Comparison of ENCODE assay signal across 24 mouse cellular contexts in the genomic region with DNA sequence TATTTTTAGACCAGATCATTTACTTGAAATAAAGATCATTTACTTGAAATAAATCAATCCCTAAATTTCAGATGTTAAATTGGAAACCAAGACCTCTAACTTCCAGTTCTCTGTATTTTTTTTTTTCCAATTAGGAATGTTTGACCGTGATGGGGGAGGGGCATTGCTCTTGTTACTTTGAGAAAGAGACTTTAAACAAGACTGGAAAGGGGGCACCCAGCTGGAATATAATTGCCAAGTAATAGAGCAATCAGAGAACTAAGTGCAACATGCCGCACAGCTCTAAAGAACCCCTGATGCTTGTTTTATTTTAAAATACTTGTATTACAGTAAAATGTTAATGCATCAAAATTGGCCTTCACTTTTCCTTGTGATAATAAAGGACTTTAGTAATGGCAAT. TPM values are rescaled to one million over a fixed set of nuclear protein-coding genes. Genes with fewer than 3 reads are reported as not detected.
"Had no signal": no experiment of that assay in that cellular context is flagged by ENCODE, and none has a peak within 500 bp of the region (broad histone marks: within the 10 kb centered on the region; RNA-seq: fewer than 3 reads in every experiment).

No protein-coding gene starts in this region.

- H3K4me3 ChIP-seq: lung, embryonic 15.5 days; midbrain, embryonic 10.5 days; midbrain, embryonic 12.5 days; myocyte; neural tube, embryonic 13.5 days had no signal

- H3K9me3 ChIP-seq: lung, embryonic 15.5 days; midbrain, embryonic 10.5 days; midbrain, embryonic 12.5 days; neural tube, embryonic 13.5 days; neural tube, embryonic 15.5 days had no signal

- H3K4me1 ChIP-seq: lung, embryonic 15.5 days had no signal

- H3K36me3 ChIP-seq: lung, embryonic 15.5 days; midbrain, embryonic 10.5 days; midbrain, embryonic 12.5 days; neural tube, embryonic 13.5 days; neural tube, embryonic 15.5 days had no signal

- H3K9ac ChIP-seq: lung, embryonic 15.5 days; midbrain, embryonic 12.5 days; neural tube, embryonic 13.5 days; neural tube, embryonic 15.5 days had no signal

- H3K4me2 ChIP-seq: lung, embryonic 15.5 days; midbrain, embryonic 12.5 days had no signal

- ATAC-seq: lung, postnatal 0 days; midbrain, embryonic 16.5 days had no signal

- DNase-seq: lung, adult 2 months; lung, postnatal 4 days; midbrain, embryonic 14.5 days; retina, postnatal 1 day; right cerebral cortex, adult 18-20 months; right cerebral cortex, postnatal 25 days; right cerebral cortex, postnatal 4 days; spleen, adult 18-20 months; thymus, adult 18-20 months; thymus, postnatal 14 days; thymus, postnatal 36 days had no signal

- H3K27ac ChIP-seq: lung, embryonic 15.5 days; midbrain, embryonic 10.5 days; midbrain, embryonic 12.5 days; neural tube, embryonic 13.5 days; neural tube, embryonic 15.5 days had no signal

RNA-seq across cellular contexts. Expression of a gene that starts 4.3 kb away (rescaled TPM):
- total RNA-seq: megakaryocyte, adult 5-6 weeks; megakaryocyte-erythroid progenitor cell, adult 5-6 weeks had no signal
- polyA plus RNA-seq: lung, adult 2 months; lung, embryonic 15.5 days; lung, postnatal 0 days; myocyte; small intestine, adult 2 months; stomach, embryonic 14.5 days; thymus, postnatal 0 days had no signal
